Mouse (Mus musculus) layer of hippocampus, adult 9-10 months (tissue): ENCODE measurements around the gene Gli1.

ENCODE experiments used
- DNase-seq: peaks from one replicate; pipeline ENCODE4 v3.0.0; 2022; ENCODE audit warnings: low spot score

Gli1 gene

GRCm38 (mm10) chr10:127291881-127292638, 49.7 kb downstream of the Gli1 start:
- no peak for DNase-seq

GRCm38 (mm10) chr10:127290930-127291880, 50.6 kb downstream of the Gli1 start:
- no peak for DNase-seq

GRCm38 (mm10) chr10:127290307-127290929, 51.4 kb downstream of the Gli1 start:
- DNase-seq = peak; percentile 99

GRCm38 (mm10) chr10:127289573-127290191, 52.1 kb downstream of the Gli1 start:
- no peak for DNase-seq

- DNase-seq = no peak
Measured at GRCm38 (mm10) chr10:127288800-127289572, 52.8 kb downstream of the Gli1 start, which contains the start of gene Mbd6. Mbd6 (minus strand) TSS chr10:127289018.

- no peak for DNase-seq
Measured at GRCm38 (mm10) chr10:127288328-127288799, 53.4 kb downstream of the Gli1 start.

GRCm38 (mm10) chr10:127287936-127288293, 53.9 kb downstream of the Gli1 start:
- DNase-seq = no peak

- no peak for DNase-seq
Measured at GRCm38 (mm10) chr10:127287271-127287935, 54.4 kb downstream of the Gli1 start.

GRCm38 (mm10) chr10:127286730-127287129, 55.0 kb downstream of the Gli1 start:
- DNase-seq = no peak

- DNase-seq = no peak
Measured at GRCm38 (mm10) chr10:127286194-127286593, 55.6 kb downstream of the Gli1 start.

- DNase-seq = no peak
Measured at GRCm38 (mm10) chr10:127285644-127286043, 56.1 kb downstream of the Gli1 start.

- DNase-seq = no peak
Measured at GRCm38 (mm10) chr10:127284724-127285500, 56.9 kb downstream of the Gli1 start.

GRCm38 (mm10) chr10:127284105-127284622, 57.6 kb downstream of the Gli1 start:
- DNase-seq = no peak

- no peak for DNase-seq
Measured at GRCm38 (mm10) chr10:127282620-127283215, 59.1 kb downstream of the Gli1 start.

- no peak for DNase-seq
Measured at GRCm38 (mm10) chr10:127281316-127281715, 60.5 kb downstream of the Gli1 start.
